Mouse (Mus musculus) stomach, embryonic 16.5 days (tissue): Measurements from ENCODE around the gene AC161166.1. TPM values are rescaled to one million over a fixed set of nuclear protein-coding genes. Genes with fewer than 3 reads are reported as not detected.

Experiments used
- ATAC-seq: fragments of 200-750 bp; cut with Nextera tagmentation; 2 replicates; pipeline ENCODE4 v1.8.0; 2017; ENCODE audit warnings: moderate number of reproducible peaks, moderate TSS enrichment; ENCODE audit not compliant: insufficient read depth, low FRiP score
- H3K27ac ChIP-seq: fragments of 300-500 bp; sonication (generic); 2 replicates; pipeline ENCODE4 v1.5.1; 2014; ENCODE audit warnings: low read length
- H3K27me3 ChIP-seq: fragments of 300-500 bp; sonication (generic); 2 replicates; pipeline ENCODE4 v1.6.1; 2014; ENCODE audit warnings: low read length, control low read depth, mixed read lengths; ENCODE audit not compliant: control insufficient read depth, insufficient read depth
- H3K36me3 ChIP-seq: fragments of 300-500 bp; sonication (generic); 2 replicates; pipeline ENCODE4 v1.6.1; 2014; ENCODE audit warnings: low read length; ENCODE audit not compliant: control insufficient read depth, insufficient read depth
- H3K4me1 ChIP-seq: fragments of 300-500 bp; sonication (generic); 2 replicates; pipeline ENCODE4 v1.6.1; 2014; ENCODE audit warnings: low read length, control low read depth, mixed read lengths; ENCODE audit not compliant: control insufficient read depth, insufficient read depth
- H3K4me2 ChIP-seq: fragments of 300-500 bp; sonication (generic); 2 replicates; pipeline ENCODE4 v1.6.1; 2014; ENCODE audit warnings: low read depth, low read length, mixed read lengths
- H3K4me3 ChIP-seq: fragments of 300-500 bp; sonication (generic); replicated peaks from 2 replicates; pipeline ENCODE4 v1.5.1; 2014; ENCODE audit warnings: mild to moderate bottlenecking, low read length
- H3K9ac ChIP-seq: fragments of 300-500 bp; sonication (generic); 2 replicates; pipeline ENCODE4 v1.6.1; 2014; ENCODE audit warnings: low read length
- H3K9me3 ChIP-seq: fragments of 300-500 bp; sonication (generic); replicated peaks from 2 replicates; pipeline ENCODE4 v1.6.1; 2016; ENCODE audit warnings: low read length, control low read depth; ENCODE audit not compliant: control insufficient read depth
- WGBS: fragments of 180-500 bp; shearing (Covaris S2); extraction: QIAGEN DNeasy Blood & Tissue Kit; methylation state at CpG from one replicate; pipeline ENCODE4 v1.1.7; 2014; 5-methylcytosine and 5-hydroxymethylcytosine counted together
- polyA plus RNA-seq: library from polyadenylated mRNA; unstranded; fragments of >200 nt; fragmentation: Nextera tagmentation; extraction: Ambion mirVana; gene quantifications from 2 replicates; pipeline ENCODE4 v1.2.1, GENCODE M21; 2015

The AC161166.1 gene
- polyA plus RNA-seq, result 0.19 and 0.30 TPM in 2 replicates

DNA sequence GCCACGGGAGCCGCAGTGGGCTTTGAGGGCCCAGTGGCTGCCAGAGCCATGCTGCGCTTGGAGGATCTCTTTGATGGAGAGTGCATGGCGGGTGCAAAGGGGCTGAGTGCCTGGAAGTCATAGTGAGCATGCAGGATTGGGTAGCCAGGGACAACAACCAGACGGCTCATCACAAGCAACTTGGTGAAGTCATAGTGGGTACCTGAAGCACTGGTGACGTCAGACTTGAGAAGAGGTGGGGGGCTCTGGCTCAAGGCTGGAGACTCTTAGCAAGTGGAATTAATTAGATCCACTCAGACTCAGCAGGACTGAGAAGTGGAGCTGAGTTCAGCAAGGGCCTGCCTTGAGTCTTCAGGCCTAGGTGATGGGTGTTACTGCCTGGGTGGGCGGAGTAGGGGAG is at the start of gene AC161166.1:
Gene AC161166.1, minus strand, starts transcription at position 101 of the 400 bp plus-strand sequence.
- H3K27ac ChIP-seq, result no peak within 1 kb of the TSS
- H3K4me2 ChIP-seq, result no peak within 1 kb of the TSS
- no peak for ATAC-seq
- WGBS, result 91% methylated on average over 7 of the region's 7 CpGs
- no peaks in the 10 kb centered on the region for H3K9me3 ChIP-seq
- no peak within 1 kb of the TSS for H3K9ac ChIP-seq
- no peak within 1 kb of the TSS for H3K4me3 ChIP-seq
- H3K4me1 ChIP-seq, result peaks cover 6% of the 10 kb centered on the region; the same call in 1 of the 2 replicates
- H3K27me3 ChIP-seq, result no peaks in the 10 kb centered on the region
- no peaks in the 10 kb centered on the region for H3K36me3 ChIP-seq

DNA sequence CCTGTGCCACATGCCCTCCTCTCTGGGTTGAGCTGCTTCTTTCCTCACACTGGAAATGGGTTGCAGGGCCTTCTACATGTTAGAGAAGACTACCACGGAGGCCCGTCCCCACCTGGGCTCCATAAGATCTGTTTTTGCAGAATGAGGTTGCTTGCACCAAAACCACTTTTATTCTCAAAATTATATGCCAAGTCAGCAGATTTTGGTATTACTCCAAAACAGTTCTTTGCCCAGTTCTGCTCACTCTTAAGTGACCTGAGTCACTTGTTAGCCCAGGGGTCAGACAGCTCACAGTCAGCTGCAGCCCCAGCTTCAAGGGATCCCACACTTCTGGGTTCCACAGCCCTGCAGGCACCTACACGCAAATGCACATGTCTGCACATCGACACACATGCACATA is 49.2 kb upstream of the AC161166.1 start:
- Histone ChIP-seq H3K36me3 (no peaks in the 10 kb centered on the region; the same call in 1 of the 2 replicates), H3K27ac (peak overlapping the region; percentile 69), H3K4me2 (no peak overlapping the region), H3K9me3 (no peaks in the 10 kb centered on the region), H3K27me3 (no peaks in the 10 kb centered on the region), H3K4me1 (no peaks in the 10 kb centered on the region; the same call in 1 of the 2 replicates), H3K4me3 (no peak overlapping the region), H3K9ac (no peak overlapping the region)
- ATAC-seq, result no peak
- 87% methylated on average over 4 of the region's 4 CpGs for WGBS

DNA sequence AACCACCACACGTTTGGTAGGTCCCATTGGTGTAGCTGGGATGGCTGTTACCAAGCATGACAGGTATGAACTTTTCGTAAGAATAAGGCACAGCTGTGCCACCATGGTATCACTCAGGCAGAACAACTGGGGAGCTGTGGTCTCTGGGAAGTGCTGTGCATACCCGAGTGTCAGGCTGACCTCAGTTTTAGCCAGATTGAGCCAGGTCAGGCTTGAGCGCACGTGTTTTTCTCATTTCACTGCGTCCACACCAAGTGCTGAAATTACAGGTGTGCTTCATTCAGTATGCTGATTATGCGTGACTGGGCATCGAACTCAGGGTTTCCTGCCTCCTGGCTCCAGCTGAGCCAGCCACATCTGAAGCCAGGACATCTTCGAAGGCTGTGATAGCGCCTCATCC is 43.5 kb upstream of the AC161166.1 start:
- H3K27me3 ChIP-seq, result no peaks in the 10 kb centered on the region
- no peaks in the 10 kb centered on the region for H3K4me1 ChIP-seq
- no peak for ATAC-seq
- H3K36me3 ChIP-seq, result 0 out of 2 replicates have a peak, but pooled peaks cover 15% of the 10 kb centered on the region
- H3K9ac ChIP-seq, result no peak overlapping the region
- 92% methylated on average over 10 of the region's 10 CpGs for WGBS
- no peaks in the 10 kb centered on the region for H3K9me3 ChIP-seq
- no peak overlapping the region for H3K27ac ChIP-seq
- H3K4me3 ChIP-seq, result no peak overlapping the region
- H3K4me2 ChIP-seq, result no peak overlapping the region

DNA sequence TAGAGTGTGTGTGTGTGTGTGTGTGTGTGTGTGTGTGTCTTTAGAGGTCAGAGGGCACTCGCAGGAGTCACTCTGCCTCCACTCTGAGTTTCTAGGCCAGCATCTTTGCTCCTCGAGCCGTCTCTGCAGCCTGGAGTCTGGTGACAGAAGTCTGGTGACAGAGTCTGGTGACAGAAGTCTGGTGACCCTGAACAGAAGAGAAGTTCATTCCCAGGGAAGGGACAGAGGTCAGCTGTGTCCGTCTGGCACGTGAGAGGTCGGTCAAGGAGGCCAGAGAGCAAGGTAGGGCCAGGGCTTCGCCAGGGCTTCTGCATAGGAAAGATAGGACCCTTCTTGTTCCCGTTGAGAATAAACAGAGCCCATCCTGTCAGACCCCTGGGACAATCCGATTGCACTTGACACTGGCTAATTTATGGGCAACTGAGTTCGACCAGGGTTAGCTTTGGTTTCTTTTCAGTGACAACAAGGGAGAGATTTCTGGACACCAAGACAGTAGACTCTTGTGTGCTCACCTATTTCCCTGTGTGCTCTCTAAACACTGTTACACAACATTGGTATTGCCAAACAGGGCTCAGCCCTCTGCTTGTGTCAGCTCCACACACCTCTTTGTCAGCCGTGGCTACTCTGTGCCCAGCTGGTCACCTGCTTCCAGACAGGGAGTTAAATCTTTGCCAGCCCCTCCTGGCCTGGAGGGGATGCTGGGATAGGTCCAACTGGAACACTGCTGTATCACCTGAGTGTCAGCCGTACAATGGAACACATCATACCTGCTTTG is 39.9 kb upstream of the AC161166.1 start:
- Histone ChIP-seq H3K4me3 (no peak overlapping the region), H3K9ac (no peak overlapping the region), H3K27ac (no peak overlapping the region), H3K27me3 (no peaks in the 10 kb centered on the region), H3K4me1 (peaks cover 8% of the 10 kb centered on the region), H3K36me3 (peaks cover 17% of the 10 kb centered on the region; the same call in 1 of the 2 replicates), H3K4me2 (no peak overlapping the region), H3K9me3 (no peaks in the 10 kb centered on the region)
- ATAC-seq, result no peak
- 86% methylated on average over 12 of the region's 12 CpGs for WGBS

DNA sequence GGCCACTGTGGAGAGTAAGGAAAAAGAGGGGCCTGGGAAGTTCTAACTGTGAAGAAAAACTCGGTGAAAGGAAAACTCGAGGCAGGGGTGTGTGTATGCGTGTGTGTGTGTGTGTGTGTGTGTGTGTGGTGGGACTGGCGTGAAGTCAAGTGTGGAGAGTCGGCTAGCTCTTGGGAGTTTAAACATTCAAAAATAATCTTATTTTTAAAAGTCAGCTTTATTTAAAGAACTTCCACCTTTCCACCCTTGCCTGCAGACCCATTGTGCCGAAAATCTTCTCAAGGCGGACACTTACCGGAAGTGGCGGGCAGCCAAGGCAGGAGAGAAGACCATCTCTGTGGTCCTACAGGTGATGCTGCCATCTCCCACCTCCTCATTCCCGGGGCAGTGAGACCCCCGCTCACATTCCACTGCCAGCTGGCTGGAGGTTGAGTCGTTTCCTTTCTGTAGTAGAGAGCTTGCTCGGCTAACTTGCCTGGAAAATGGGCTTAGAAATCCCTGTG is 35.3 kb upstream of the AC161166.1 start:
- ATAC-seq, result no peak
- Histone ChIP-seq H3K4me1 (peaks cover 15% of the 10 kb centered on the region), H3K9me3 (no peaks in the 10 kb centered on the region), H3K4me2 (peak overlapping the region; percentile 73), H3K27ac (peak overlapping the region; percentile 83), H3K36me3 (peaks cover 10% of the 10 kb centered on the region; the same call in 1 of the 2 replicates), H3K9ac (peak overlapping the region; percentile 92), H3K4me3 (peak overlapping the region; percentile 89), H3K27me3 (no peaks in the 10 kb centered on the region)
- 23% methylated on average over 13 of the region's 13 CpGs for WGBS

DNA sequence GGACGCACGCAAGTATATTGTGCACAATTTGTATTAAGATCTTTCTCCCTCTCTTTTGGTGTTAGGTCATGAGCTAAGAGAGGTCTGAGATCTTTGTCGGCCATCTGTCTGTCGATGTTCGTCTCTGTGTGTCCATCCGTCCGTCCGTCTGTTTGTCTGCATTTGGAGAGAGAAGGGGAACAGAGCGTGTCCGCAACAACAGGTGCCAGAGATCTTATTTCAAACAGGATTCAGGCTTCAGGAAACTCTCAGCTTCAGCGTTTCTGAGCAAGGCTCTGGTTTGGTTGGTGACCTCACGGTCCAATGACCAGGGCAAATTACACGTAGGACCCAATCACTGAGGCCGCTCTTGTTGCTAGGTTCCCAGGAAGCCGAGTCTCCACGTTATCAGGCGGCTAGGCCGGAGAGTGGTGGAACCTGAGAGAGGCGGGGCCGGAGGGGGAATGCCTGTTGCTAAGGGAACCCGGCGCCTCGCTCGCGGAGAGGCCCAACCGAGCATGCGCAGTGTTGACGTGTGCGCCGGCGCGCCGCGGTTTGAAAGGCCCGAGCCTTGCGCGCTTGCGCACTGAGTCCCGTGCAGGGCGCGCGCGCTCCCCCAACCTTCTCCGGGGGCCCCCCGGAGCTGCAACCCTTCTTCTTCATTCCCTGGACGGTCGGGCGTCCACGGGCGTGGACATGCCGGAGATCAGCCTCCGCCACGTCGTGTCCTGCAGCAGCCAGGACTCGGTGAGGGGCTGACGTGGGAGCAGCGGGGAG is 34.6 kb upstream of the AC161166.1 start:
- H3K4me1 ChIP-seq, result peaks cover 15% of the 10 kb centered on the region
- peak overlapping the region; percentile 89 for H3K4me3 ChIP-seq
- H3K4me2 ChIP-seq, result peak overlapping the region; percentile 81
- H3K9me3 ChIP-seq, result no peaks in the 10 kb centered on the region
- ATAC-seq, result peak; percentile 99
- WGBS, result 1% methylated on average over 57 of the region's 57 CpGs
- H3K9ac ChIP-seq, result peak overlapping the region; percentile 92
- peaks cover 3% of the 10 kb centered on the region; the same call in 1 of the 2 replicates for H3K36me3 ChIP-seq
- peak overlapping the region; percentile 93 for H3K27ac ChIP-seq
- no peaks in the 10 kb centered on the region for H3K27me3 ChIP-seq

DNA sequence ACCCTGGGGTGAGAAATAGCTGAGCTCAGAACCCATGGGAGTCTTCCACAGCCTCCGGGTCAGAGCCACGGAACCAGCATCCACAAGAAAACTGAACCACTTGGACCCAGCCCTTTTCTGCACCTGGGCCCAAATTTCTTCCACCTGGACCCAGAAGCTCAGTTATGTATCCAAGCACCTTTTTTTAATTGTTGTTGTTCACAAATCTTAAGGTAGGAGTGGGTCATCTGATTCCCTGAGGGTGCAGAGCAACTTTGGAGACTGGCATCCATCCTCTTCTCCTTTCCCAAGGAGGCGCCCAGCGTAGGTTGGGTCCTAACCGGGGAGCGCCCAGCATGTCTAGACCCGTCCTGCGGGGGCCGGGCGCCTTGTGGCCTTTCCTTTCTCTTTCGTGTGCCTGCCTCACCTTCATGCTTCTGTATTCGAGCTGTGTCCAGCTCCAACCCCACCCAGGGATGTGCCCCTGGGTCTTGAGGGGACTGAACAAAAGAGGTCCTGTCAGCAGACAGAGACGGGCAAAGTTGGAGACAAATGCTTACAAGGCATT is 33.9 kb upstream of the AC161166.1 start, which contains the start of the genes Pinlyp and Xrcc1:
Gene Pinlyp, minus strand, starts transcription at position 51 of the 547 bp plus-strand sequence.
Gene Xrcc1, plus strand, starts transcription at position 222 of the 547 bp plus-strand sequence.
- WGBS, result 37% methylated on average over 13 of the region's 13 CpGs
- 0 out of 2 replicates have a peak, but pooled peaks have one; percentile 5 for ATAC-seq
- Histone ChIP-seq H3K27me3 (no peaks in the 10 kb centered on the region), H3K4me1 (peaks cover 15% of the 10 kb centered on the region), H3K36me3 (peaks cover 3% of the 10 kb centered on the region; the same call in 1 of the 2 replicates), H3K4me3 (peak within 1 kb of the TSS; percentile 89), H3K27ac (peak within 1 kb of the TSS; percentile 93), H3K4me2 (peak within 1 kb of the TSS; percentile 81), H3K9ac (peak within 1 kb of the TSS; percentile 92), H3K9me3 (no peaks in the 10 kb centered on the region)

DNA sequence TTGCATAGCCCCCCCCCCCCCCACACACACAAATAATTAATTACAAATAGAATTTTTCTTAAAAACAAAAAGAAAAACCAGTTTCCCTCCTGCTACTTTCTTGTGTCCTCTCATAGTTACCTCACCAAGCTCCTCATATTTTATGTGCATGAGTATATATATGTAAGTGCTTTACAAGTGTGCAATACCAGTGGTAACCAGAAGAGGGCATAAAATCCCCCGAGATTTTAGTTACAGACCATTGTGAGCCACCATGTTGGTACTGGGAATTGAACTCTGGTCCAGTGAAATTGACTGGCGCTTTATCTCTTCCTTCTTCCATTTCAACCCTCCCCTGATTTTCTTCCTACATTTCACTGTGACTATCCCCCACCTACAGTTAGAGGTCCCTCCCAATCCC is 32.3 kb upstream of the AC161166.1 start:
- Histone ChIP-seq H3K36me3 (no peaks in the 10 kb centered on the region), H3K4me2 (no peak overlapping the region), H3K27me3 (no peaks in the 10 kb centered on the region), H3K9me3 (no peaks in the 10 kb centered on the region), H3K27ac (no peak overlapping the region), H3K4me1 (peaks cover 15% of the 10 kb centered on the region), H3K4me3 (no peak overlapping the region), H3K9ac (no peak overlapping the region)
- ATAC-seq, result no peak
- WGBS, result 83% methylated on average over 2 of the region's 2 CpGs
